Mouse (Mus musculus) spleen, postnatal 4 days (tissue): ENCODE results near the gene Wfikkn1.
A peak's percentile ranks its signal among the peaks of the same experiment; 100 is the strongest.
"Not testable (repeated sequence)": the region's sequence is repeated elsewhere in the genome, so short reads cannot be mapped to it uniquely, and the experiment has no call there.

Experiments used
- DNase-seq, 2 experiments: peaks; one replicate each; pipeline ENCODE4 v3.0.0; 2022; ENCODE audit warnings: low spot score in 2 of 2

Gene Wfikkn1

DNA sequence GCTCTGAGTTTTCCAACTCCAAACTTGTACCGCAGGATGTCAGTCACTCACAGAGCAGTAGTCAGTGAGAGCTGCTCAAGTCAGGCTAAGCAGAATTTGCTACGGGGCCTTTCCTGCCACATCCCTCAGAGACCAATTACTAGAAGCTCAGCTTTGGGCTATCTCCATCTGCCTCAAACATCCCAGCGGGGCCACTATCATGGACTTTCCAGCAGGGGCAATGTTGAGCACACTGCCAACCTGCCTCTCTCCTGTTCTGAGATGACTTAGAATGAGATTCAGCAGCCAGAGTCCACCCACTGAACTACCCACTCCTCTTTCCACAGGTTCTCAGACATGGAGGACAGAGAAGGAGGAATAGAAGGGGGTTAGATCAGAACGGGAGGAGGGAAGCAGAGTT, 5.0 kb upstream of the Wfikkn1 start:
- peak in 1 of 2 experiments; percentile 43 for DNase-seq

DNA sequence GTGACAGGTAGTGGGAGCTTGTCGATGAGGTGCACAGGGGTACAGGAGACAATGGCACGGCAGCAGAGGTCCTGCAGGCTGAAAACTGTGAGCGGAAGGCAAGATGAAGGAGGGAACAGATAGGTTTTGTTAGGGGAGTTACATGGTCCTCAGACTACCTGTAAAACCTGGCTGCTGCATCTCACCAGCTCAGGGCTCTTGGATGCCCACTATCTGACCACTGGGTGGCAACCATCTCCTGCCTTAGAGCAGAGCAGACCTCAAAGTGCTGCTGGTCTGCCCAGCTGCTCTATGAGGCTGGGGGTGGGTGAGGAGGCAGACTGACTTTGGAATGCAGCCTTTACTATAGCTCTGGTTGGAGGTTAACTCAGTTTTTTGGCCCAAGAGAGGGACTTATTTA, 3.2 kb upstream of the Wfikkn1 start:
- DNase-seq, result no peak

DNA sequence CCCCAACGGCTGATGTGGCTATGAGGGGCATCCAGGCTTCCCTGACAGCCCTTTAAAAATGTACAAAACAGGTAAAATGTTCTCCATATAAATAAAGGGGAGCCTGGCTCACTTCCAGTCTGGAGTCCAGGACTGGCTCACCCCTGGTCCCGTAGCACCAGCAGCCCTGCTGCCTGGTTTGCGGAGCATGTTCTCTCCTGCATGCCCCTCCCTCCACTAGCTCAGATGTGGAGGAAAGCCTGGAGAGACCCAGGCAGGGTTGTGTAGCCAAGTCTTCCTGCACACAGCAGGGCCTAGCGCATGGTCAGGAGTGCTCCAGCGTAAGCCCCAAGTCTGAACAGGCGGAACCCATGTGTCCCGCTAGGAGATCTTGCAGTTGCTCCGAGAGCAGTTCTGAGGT, 2.6 kb upstream of the Wfikkn1 start:
- peak in 1 of 2 experiments; percentile 56 for DNase-seq

DNA sequence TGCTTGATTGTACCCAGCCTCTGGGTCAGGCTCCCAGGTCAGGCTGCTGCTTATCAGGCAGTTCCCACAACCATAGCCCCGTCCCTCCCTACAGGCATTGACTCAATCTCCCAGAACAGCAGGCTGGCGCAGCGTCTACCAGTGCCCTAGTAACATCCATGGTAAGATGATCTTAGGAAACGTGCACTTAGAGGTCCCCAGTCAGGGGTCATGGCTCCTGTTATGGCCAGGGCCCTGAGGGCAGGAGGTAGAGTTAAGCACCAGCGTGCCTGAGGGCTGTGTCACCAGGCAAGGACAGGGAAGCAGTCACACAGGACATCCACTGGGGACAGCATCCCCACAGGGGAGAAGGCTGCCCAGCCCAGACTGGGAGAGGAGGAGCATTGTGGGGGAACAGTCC, 1.6 kb upstream of the Wfikkn1 start:
- DNase-seq, result peak in 1 of 2 experiments; percentile 63

DNA sequence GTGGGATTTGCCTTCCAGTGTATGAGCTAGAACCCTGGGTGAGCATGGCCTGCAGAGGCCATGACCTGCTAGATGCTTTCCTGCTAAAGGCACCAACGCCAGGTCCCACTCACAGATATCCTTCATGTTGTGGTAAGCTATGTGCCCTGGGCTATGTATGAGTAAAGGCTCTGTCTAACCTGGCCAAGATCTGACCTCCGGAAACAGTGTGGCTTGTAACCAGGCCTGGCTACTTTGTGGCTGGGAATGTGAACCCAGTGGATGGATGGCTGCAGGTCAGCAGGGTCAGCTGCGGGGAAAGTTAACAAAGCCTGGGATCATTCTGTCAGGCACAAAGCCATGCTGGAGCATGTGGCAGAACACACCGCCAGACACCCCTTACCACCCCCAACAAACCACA, 1.0 kb upstream of the Wfikkn1 start:
- DNase-seq, result no peak

DNA sequence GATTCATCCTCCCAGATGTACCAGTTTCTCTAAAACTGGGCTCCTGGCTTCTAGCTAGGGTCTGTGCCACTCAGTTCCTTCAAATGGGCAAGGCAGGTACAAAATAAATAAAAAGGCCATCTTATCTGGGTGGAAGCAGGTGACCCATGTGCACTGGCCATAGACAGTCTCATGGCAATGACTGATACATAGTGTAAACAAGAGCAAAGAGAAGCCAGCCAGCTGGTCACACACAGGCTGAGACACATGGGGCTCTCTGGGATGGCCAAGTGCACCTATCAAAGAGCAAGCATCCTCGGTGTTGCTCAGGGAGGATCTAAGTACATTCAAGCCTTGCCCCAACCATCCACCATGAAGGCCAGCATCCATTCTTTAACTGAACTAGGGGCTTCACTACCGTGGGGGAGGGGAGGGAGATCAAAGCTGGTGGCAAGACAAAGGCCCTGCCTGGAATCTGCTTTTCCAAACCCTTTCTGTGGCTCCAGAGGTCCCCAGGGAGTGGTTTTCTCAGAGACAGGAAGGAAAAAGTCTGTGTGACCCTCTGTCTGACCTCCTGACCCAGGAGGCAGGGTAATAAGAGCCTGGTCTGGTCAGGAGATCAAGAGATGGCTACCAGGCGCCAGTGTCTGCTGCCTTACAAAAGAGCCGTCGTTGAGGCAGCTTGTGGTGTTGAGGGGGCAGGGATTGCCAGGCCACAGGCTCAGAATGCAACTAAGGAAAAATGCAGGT, 419 bp upstream of the Wfikkn1 start:
- DNase-seq, result no peak

DNA sequence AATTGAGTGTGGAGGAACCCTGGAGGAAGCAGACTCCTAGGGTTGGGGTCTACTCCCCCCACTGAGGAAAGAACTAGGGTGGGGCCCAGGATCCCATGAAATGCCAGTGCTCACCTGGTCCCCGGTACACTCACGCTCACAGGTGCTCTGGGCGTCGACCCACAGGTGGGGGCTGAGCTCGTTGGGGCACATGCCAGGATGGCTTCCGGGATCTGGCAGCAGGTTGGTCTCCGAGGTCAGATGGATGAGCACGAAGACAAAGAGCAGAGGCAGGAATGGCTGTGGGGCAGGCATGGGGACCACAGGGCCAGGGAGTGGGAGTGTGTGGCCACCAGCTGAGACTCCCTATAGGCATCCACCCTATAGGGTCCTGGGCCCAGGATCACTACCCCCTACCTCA, 908 bp downstream of the Wfikkn1 start:
- DNase-seq, result peak in 1 of 2 experiments; percentile 60

DNA sequence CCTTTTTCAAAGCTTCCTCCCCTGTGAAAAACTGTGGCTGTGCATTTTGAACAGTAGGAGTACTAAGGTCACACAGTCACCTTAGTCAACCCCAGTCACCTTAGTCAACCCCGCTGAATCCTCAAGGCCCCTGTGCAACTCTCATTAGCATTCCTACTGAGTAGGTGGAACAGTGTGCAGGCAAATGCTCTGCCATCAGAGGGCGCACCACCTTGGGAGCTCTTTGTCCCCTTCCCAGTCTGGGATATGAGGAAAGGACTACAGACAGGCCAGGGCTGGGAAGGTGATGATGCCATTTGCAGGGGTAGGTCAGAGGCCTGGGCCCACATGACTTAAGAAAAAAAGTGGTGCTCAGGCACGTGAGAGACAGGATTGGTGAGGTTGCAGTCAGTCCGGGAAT, 1.4 kb downstream of the Wfikkn1 start:
- peak in 1 of 2 experiments; percentile 65 for DNase-seq

DNA sequence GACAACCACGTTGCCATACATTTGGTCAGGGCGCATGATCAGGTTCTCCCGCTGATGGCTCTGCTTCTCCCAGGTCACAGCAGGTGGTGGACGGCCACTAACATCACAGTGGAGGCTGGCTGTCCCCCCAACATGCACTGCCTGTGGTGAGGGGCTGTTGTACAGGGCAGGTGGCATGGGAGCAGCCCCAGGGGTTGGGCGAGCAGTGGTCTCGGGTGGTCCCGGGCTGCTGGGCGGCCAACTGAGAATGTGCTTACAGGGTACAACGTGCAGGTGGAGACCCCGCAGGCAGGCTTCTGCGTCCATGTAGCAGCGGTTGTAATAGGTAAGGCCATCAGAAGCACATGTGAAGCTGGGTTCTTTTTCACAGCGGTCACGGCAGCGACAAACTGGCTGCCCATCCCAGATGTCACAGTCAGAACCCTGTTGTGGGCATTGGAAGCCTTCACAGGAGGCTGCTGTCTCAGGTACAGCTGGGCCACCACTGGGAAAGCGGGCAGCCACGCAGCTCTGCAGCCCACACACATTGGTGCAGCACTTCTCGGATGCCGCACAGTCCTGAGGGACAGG, 2.0 kb downstream of the Wfikkn1 start:
- no peak for DNase-seq

DNA sequence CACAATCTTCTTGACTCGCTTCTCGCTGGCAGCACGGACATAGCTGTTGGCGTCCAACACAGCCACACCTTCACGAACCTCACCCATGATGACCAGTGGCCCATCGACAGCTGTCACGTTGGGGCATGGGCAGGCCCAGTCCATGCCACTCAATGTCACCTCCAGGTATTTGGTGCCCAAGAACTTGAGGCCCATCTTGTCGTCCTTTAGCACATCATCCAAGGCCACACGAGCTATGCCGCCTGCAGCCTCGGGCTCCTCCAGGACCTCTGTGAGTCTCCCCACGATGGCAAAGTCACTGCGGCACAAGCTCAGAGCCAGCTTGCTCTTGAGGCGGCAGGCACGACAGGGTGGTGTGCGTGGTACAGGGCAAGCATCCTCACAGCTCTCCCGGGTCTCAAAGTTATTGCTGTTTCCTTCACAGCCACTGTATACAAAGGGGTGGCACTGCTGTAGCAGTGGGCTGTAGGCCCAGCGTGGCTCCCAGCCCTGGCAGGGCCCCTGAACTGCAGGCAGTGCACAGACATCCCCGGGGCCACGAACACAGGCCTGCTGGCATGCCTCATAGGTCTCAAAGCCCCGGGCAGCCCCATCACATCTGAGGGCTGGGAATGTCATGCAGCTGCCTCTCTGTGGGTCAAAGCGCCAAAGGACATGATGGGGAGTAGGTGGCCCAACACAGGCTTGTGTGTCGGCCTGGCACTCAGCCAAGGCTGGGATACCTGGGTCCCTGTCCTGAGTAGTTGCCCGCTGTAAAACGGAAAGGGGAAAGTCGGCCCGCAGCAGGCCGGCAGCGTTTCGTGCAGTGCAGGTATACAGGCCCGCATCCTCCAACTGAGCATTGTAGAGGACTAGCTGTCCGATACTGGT, 2.7 kb downstream of the Wfikkn1 start:
- DNase-seq, result no peak

DNA sequence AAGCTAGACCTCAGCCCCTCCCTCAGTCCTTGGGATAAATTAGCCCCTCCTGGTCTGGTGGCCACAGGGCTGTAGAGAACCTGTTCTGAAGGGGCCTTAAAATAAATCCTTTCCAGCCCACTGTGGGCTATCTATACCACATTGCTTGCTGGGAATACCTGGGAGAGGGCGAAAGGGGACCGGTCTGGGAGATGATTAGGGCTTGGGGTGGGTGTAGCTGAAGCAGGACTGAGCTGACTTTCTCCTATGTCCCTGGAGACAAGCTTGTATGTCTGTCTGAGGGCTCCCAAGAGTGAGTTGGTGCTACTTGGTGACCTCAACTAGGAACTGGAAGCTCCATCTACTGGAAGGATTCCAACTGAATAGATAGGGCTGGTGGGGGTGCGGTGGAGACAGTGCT, 3.6 kb downstream of the Wfikkn1 start:
- no peak for DNase-seq

DNA sequence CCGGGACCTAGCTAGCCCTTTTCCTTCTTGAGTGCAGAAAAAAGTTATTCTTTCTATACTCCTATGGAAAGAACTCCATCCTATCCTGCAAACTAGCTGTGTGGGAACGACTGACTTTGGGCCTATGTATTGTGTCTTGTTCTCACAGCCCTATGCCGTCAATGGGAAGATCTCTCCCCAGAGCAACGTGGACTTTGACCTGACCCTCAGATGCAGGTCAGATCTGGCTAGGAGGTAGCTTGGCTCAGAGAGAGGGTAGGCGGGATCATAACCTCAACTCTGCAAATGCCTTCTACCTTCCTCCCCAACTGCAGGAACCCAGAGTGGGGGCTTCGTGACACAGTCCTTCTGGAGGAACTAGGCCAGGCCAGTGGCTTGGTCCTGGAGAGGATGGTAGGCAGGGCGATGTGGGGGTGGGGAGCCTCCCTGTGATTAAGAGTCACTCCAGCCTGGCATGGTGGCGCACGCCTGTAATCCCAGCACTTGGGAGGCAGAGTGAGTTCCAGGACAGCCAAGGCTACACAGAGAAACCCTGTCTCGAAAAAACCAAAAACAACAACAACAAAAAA, 4.2 kb downstream of the Wfikkn1 start:
- no peak for DNase-seq

DNA sequence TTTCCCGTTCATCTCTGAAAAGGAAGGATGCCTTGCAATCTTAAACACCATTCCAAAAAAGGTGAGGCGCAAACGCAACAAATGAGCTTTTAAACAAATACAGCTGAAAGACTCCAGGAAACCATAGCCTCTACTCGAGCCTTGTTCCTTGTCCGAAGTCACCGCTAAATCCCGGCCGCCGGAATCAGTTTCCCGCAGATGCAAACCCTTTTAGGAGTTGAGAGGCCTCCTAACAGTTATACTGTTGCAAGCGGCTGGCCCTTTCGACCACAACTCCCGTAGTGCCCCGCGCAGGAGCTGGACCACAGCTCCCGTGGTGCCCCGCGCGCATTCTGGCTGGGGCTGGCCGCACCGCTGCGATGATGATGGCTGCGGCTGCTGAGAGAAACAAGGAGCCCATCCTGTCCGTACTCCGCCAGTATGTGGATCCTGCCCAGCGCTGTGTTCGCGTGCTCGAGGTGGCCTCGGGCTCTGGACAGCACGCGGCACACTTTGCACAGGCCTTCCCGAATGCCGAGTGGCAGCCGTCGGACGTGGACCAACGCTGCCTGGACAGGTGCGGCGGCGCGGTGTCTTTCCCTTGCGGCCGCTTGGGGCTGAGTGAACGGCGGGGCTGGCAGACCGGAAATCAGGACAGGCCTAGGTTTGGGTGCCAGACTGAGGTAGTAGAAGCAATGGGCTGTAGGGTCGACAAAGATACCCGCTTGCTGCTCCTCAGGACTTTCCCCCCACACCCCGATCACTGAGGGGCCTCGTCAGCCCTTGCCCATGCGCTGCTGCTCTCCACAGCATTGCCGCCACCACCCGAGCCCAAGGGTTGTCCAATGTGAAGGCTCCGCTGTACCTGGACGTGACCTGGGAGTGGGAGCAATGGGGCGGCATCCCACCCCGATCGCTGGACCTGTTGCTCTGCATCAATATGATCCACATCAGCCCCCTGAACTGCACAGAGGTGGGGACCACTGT, 5.2 kb downstream of the Wfikkn1 start:
- DNase-seq, result peak; percentile 87 to 94

DNA sequence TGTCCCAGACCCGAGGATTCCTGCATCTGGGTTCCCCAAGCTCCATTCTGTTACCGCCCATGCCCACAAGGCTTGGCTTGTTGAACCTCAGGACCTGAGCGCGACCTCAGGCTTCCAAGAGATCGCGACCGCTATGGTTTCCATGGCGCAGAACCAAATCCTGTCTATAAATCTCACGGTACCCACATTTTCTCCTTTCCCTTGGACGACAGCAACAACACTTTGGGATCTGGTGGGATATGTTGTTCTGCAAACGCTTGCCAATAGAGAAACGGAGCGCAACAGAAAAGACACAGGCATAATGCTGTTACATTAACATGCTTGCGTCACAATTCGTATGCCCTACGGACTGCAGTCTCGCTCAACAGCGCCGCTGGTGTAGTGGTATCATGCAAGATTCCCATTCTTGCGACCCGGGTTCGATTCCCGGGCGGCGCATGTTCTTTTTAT, 5.9 kb downstream of the Wfikkn1 start, which contains the start of gene Mettl26:
Gene Mettl26 (plus strand): TSS at position 354 of the 450 bp plus-strand sequence.
- peak; percentile 94 to 99 for DNase-seq

DNA sequence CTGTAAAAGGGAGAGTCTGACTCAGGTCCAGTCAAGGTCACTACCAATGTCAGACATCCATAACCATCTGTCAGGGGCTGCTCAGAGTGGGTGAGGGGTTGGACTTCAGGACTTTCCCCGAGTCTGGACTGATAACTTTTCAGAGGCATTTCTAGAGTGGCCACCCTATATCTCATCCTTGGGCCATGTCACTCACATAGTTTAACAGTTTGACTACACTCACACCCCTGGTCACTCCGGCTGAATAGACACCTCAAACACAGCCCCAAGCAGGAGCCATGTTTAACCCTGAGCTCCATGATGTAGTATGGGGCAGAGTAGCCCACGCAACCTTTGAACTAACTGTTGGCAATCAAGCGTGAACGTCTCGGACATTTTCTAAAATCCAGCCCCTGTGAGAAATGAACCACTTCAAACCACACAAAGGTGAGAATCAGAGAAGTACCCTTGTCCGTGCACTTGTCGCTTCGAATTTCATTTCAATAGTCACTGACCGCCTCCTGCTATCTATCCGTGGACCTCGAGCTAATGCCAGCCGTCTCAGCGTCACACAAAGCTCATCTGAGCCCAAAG, 6.4 kb downstream of the Wfikkn1 start:
- no peak for DNase-seq

DNA sequence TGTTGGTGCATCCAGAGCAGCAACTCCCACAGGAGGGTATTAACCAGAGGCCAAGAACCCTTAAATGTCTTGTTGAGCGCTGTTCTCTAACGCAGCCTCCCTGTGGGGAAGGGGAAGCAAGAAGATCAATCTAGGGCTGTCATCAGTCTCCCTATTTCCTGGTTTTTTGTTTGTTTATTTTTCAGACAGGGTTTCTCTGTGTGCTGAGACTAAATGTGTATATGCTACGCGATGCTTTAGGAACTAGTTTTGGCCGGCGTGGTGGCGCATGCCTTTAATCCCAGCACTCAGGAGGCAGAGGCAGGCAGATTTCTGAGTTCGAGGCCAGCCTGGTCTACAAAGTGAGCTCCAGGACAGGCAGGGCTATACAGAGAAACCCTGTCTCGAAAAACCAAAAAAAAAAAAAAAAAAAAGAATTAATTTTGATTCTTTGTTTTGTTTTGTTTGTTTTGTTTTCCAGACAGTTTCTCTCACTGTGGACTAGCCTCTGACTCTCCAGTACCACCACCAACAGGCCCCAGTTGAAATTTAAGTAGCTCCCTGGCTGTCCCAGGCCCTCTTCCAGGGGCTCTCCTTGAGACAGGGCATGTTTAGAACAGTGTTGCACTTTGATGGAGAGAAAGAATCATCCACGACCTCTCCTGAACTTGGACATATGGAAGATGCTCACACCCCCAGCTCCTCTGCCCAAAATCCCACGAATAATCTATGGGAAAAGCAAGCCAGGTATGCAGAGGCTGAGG, 7.1 kb downstream of the Wfikkn1 start:
- DNase-seq, result no peak

DNA sequence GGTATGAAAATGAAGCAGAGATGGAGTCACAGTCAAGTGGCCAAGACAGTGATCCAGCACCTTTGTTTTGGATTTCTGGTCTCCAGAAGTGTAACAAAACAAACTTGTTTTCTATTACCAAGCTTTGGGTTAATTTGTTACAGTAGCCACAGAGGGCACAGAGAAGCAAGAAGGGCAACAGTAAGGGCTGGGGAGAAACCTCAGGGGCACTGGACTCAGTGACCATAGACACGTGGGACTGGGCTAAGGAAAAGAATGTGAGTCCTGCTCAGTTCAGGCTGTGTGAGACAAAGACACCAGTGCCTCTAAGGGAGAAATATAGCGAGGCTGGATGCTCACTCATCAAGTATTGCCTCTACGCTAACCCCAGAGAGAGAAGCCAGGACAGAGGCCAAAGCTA, 8.0 kb downstream of the Wfikkn1 start:
- no peak for DNase-seq

DNA sequence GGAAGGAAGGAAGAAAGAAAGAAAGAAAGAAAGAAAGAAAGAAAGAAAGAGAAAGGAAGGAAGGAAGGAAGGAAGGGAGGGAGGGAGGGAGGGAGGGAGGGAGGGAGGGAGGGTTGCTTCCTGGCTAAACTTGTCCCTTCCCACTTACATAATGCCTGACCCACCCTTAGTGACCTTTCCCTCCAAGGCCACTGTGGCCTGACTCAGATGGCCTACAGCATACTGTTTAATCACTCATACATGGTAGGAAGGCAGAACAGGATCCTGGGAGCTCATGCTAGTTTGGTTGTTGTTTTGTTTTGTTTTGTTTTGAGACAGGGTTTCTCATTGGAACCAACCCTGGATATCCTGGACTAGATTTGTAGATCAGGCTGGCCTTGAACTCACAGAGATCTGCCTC, 9.1 kb downstream of the Wfikkn1 start:
- DNase-seq, result not testable (repeated sequence)

DNA sequence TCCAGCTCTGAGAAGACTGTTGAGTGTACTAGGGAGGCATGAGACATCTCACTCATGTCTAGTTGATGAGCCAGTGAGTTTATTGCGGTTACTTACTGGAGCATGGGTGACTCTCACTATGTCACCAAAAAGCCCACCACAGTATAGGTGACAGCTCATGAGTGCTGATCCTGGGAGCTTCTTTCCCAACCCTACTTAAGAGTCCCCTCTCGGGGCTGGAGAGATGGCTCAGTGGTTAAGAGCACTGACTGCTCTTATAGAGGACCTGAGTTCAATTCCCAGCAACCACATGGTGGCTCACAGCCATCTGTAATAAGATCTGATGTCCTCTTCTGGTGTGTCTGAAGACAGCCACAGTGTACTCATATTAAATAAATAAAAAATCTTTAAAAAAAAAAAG, 10.7 kb downstream of the Wfikkn1 start:
- no peak for DNase-seq

DNA sequence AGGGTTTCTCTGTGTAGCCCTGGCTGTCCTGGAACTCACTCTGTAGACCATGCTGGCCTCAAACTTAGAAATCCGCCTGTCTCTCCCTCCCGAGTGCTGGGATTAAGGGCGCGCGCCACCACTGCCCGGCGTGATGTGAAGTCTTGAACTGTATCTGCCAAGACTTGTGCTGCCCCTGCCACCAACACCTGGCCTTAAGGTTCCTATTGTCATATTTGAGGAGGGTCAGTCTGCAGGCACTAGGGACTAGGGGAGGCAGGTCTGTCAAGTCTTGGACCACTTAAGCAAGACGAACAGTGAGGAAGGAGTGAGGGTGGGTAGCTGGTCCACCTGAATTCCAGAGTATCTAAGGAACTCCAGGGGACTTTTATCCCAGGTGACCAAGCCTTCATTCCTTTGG, 11.2 kb downstream of the Wfikkn1 start:
- no peak for DNase-seq
